Mouse (Mus musculus): Measurements from ENCODE around the gene Xylt1. TPM values are rescaled to one million over a fixed set of nuclear protein-coding genes. Genes with fewer than 3 reads are reported as not detected.

Gene Xylt1
- polyA plus RNA-seq, 1 experiment: 2.3 TPM

GRCm38 (mm10) chr7:117394380-117394779, 13.6 kb downstream of the Xylt1 start:
- no peak for DNase-seq (ENCODE audit: low spot score)

DNA sequence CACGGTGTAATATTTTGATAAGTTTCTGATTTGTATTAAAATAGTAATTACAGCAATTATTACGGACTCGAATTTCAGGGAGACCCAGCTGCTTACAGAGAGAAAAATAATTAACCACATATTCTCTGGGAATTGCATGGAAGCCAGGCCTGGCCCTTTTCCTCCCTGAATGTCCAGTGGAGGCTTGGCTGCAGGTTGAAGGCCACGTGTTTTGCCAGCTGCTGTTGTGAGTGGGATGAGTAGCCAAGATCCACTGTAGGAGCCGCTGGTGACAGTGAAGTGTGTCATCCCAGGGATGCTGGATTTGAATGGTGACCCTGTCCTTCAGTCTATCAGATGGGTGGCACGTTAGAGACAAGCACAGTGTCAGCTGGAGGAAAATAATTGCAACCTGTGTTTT, 14.7 kb downstream of the Xylt1 start:
- no peak for DNase-seq (ENCODE audit: low spot score)

- DNase-seq (ENCODE audit: low spot score): no peak
Observed at GRCm38 (mm10) chr7:117397877-117398276, 17.1 kb downstream of the Xylt1 start.

- DNase-seq (ENCODE audit: low spot score): no peak
Observed at GRCm38 (mm10) chr7:117399971-117400370, 19.2 kb downstream of the Xylt1 start.

DNA sequence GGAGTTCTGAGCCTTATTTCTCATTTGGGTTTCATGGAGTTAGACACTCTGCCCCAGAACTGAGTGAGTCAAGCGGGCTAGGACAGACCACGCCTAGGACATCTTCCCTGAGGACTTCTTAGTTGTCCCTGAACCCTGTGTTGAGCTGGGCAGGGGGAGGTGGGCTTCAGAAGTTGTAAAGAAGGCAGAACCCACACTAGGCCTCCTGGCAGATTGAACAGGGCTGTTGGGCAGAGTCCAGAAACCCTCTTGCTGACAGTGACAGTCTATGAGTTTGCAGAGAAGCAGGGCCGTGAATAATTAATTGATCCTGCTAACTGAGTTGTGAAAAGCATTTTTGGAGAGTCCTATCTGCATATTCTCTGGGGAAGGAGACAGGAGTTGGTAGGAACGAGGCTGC, 20.8 kb downstream of the Xylt1 start:
- DNase-seq (ENCODE audit: low spot score): no peak

DNA sequence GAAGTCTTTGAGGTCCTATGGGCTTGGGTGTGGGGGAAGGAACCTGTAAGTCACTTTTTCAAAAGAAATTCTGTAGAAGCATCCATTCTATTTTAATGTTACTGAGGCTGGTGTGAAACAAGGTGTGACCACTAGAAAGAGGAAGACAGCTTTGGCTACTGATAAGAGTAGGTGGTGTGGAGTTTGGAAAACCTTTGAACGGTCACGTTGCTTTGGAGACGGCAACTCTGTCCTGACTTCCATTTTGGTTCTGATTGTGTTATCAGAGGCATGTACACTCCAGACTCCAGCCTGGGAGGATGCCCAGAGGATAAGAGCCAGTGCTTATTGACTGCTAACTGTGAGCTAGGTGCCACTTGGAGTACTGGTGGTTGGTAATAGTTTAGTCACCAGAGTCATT, 25.6 kb downstream of the Xylt1 start:
- no peak for DNase-seq (ENCODE audit: low spot score)

- no peak for DNase-seq (ENCODE audit: low spot score)
Observed at GRCm38 (mm10) chr7:117409268-117409988, 28.6 kb downstream of the Xylt1 start.

GRCm38 (mm10) chr7:117411874-117412273, 31.1 kb downstream of the Xylt1 start:
- DNase-seq (ENCODE audit: low spot score): no peak

- DNase-seq (ENCODE audit: low spot score): no peak
Observed at GRCm38 (mm10) chr7:117412405-117412804, 31.6 kb downstream of the Xylt1 start.

GRCm38 (mm10) chr7:117414341-117415008, 33.7 kb downstream of the Xylt1 start:
- no peak for DNase-seq (ENCODE audit: low spot score)

GRCm38 (mm10) chr7:117415009-117415363, 34.2 kb downstream of the Xylt1 start:
- DNase-seq (ENCODE audit: low spot score): no peak

DNA sequence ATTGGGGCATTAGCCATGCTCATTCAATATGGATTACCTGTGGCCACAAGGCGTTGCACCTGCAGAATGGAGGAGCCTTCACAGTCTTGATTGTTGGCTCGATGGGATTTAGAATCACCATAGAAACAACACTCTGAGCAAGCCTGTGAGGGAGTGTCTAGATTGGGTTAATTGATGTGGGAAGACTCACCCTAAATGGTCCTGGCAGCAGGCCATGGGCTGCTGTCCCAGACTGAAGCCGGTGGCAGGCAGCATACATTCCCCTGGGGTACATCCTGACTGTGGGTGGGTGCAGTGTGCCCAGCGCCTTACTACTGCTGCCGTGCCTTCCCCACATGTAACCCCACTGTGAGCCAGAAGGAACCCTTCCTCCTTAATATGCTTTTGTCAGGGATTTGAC, 38.3 kb downstream of the Xylt1 start:
- DNase-seq (ENCODE audit: low spot score): no peak

GRCm38 (mm10) chr7:117419846-117420245, 39.1 kb downstream of the Xylt1 start:
- no peak for DNase-seq (ENCODE audit: low spot score)

GRCm38 (mm10) chr7:117420301-117420700, 39.5 kb downstream of the Xylt1 start:
- no peak for DNase-seq (ENCODE audit: low spot score)

DNA sequence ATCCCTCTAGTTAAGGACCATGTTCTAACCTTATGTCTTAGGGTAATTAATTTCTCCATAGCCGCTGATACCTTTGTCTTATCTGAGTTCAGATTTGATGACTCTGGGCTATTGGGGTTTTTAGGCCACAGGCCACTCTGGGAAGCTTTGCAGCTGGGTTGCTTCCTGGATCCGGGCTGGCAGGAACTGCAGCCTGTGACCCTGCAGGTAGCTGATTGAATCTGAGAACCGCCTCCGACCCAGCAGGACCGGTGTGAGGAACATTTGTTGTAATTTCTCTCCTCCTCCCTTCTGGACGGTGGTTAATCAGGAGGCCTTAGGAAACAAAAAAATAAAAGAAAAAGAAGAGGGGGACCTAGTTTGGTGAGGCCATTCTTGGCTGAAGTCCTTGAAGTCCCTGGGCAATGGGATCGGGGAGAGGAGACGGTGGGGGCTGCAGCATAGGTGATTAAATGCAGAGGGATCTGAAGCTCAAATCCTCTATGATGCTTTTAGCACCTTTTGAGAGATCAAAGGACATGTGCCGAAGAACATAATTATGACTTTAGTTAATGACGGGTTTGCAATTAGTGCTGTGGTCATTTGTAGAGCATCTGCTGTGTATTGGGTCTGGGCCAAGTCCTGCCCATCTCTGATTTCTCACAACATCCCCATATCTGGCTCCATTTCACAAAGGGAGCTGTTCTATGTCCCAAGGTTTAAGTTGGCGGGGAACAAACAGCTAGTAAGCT, 40.2 kb downstream of the Xylt1 start:
- no peak for DNase-seq (ENCODE audit: low spot score)

DNA sequence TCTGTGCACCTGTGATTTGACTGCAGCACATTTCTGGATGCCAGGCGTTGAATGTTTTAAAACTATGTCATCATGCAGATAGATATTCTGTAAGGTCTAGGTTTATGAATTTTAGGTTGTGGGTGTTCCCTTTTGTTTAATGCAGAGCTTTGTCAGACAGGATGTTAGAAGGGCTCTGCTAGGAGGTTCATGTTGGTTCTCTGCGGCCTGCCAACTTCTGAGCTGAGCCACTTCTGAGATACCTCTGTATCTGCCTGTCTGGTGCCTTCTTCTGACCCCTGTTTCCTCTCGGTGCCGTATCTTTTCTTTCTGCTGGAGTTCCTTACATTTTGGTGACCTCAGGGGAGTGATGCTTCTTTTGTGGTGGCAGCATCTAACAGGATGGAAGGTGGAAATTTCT, 44.1 kb downstream of the Xylt1 start:
- no peak for DNase-seq (ENCODE audit: low spot score)

GRCm38 (mm10) chr7:117426366-117426765, 45.6 kb downstream of the Xylt1 start:
- no peak for DNase-seq (ENCODE audit: low spot score)

DNA sequence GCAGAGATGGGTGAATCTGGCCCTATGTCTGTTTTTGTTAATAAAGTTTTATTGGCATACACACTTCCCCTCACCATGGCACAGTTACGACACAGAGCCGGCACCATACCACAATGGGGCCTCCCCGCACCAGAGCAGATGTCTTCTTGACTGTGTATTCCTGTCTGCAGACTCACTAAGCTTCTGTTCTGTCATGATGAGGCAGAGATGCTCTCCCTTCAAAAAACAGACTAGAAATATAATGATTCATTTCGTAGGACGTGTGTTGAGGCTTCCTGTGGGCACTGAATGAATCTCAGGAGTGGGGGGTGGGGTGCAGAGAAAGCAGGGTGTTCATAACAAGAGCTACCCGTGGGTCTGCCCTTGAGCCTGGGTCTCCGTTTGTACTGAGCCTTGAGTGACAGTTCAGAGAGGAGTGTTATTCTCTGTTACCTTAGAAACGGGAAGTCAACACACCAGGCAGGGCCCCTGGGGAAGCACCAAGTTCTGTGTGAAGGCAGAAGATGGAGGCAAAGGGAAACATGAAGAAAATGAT, 48.0 kb downstream of the Xylt1 start:
- no peak for DNase-seq (ENCODE audit: low spot score)

GRCm38 (mm10) chr7:117429483-117429882, 48.7 kb downstream of the Xylt1 start:
- DNase-seq (ENCODE audit: low spot score): no peak

GRCm38 (mm10) chr7:117429895-117430294, 49.1 kb downstream of the Xylt1 start:
- DNase-seq (ENCODE audit: low spot score): no peak

DNA sequence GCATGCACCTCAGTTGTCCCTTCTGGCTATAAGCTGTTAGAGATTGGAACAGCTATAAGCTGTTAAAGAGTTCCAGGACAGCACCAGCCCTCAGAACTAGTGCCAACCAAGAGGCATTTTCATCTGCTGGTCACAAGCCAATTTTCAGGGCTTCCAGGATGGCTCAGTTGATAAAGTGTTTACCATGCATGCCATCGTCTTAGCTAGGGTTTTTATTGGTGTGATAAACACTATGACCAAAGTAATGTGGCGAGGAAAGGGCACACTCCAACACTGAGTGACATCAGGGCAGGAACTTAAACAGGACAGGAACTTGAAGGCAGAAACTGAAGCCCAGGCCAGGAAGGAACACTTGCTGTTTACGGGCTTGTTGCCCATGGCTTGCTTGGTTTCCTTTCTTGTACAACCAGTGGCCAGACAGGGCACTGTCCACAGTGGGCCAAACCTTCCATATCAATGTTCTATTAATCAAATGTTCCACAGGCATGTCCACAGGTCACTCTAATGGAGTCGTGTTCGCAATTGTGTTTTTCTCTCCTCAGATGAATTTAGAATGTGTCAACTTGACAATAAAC, 49.7 kb downstream of the Xylt1 start:
- DNase-seq (ENCODE audit: low spot score): no peak

- DNase-seq (ENCODE audit: low spot score): no peak
Observed at GRCm38 (mm10) chr7:117433641-117434040, 52.9 kb downstream of the Xylt1 start.

Data from urinary bladder, adult 2 months (tissue).